Mouse (Mus musculus): ENCODE measurements at regions not wholly inside any gene's neighbourhood (a gene's known extent, or its start where the extent isn't known, plus 50 kb on each side); places are given as distances from the start of the nearest gene placed in this dataset.

- no peaks in the 10 kb centered on the region for H3K9me3 ChIP-seq (replicated peaks; ENCODE audit: low read length)
- DNase-seq (ENCODE audit: extremely low read depth): no peak
- TF ChIP-seq ZC3H11A (IDR thresholded peaks at IDR 0.05; ENCODE audit: low read depth, low read length) (no peak), CHD2 (IDR thresholded peaks at IDR 0.05; ENCODE audit: low read length) (no peak), MAX (IDR thresholded peaks at IDR 0.05; ENCODE audit: low read length) (no peak), MEF2A (IDR thresholded peaks at IDR 0.05; ENCODE audit: borderline replicate concordance, low read depth, low read length) (no peak), E2F4 (IDR thresholded peaks at IDR 0.05; ENCODE audit: insufficient replicate concordance, low read depth, low read length) (no peak), NRF1 (IDR thresholded peaks at IDR 0.05; ENCODE audit: low read depth, low read length) (no peak), POLR2AphosphoS2 (IDR thresholded peaks at IDR 0.05; ENCODE audit: low read depth, low read length) (no peak), TBP (conservative IDR thresholded peaks at IDR 0.05; ENCODE audit: low read depth, low read length) (no peak), RCOR1 (conservative IDR thresholded peaks at IDR 0.05; ENCODE audit: low read depth, low read length) (no peak), HCFC1 (IDR thresholded peaks at IDR 0.05; ENCODE audit: low read depth, low read length) (no peak), BHLHE40 (IDR thresholded peaks at IDR 0.05; ENCODE audit: low read depth, low read length) (no peak)
- H3K4me1 ChIP-seq (ENCODE audit: control insufficient read depth in 1 of 2, insufficient read depth in 2 of 2): peaks cover 7 to 19% of the 10 kb centered on the region in 2 experiments
- H3K27me3 ChIP-seq (replicated peaks): peaks cover 44% of the 10 kb centered on the region
- dilution Hi-C loops (cut with MboI; ENCODE audit: extremely low pct_ligation_motif_present, extremely low pct_unique_long_range_greater_than_20kb, low sequenced_read_pairs): no loop called here
- no peak overlapping the region for H3K27ac ChIP-seq (ENCODE audit: insufficient read depth, low read depth)
- H3K4me3 ChIP-seq (replicated peaks in 1 of 3; ENCODE audit: low read depth in 2 of 3, low read length in 2 of 3, poor library complexity in 1 of 3): no peak overlapping the region
- H3K36me3 ChIP-seq (replicated peaks in 1 of 2; ENCODE audit: control insufficient read depth in 1 of 2, insufficient read depth in 1 of 2, low read length in 1 of 2): no peaks in the 10 kb centered on the region
- H3K9ac ChIP-seq (ENCODE audit: insufficient read depth, low read depth): no peak overlapping the region
- in situ Hi-C loops (cut with MboI; ENCODE audit: low pct_ligation_motif_present, low pct_unique_long_range_greater_than_20kb, low sequenced_read_pairs): loop anchor here (10.0 kb wide), 1 partner anchor 492 kb away; no protein-coding TSS in a partner anchor
- no peaks in the 10 kb centered on the region for H3K79me2 ChIP-seq (replicated peaks; ENCODE audit: control insufficient read depth, extremely low read depth, insufficient read depth, poor library complexity, severe bottlenecking)
- no peak overlapping the region for H3K4me2 ChIP-seq (ENCODE audit: insufficient read depth, low read depth, poor library complexity, severe bottlenecking)
Measured at GRCm38 (mm10) chr16:29732889-29733288, 153.8 kb downstream of the Opa1 start.

- in situ Hi-C loops (cut with MboI; ENCODE audit: low pct_ligation_motif_present, low pct_unique_long_range_greater_than_20kb, low sequenced_read_pairs): loop anchor here (10.0 kb wide), 1 partner anchor 491 kb away; no protein-coding TSS in a partner anchor
- DNase-seq (ENCODE audit: extremely low read depth): no peak
- Histone ChIP-seq H3K9ac (ENCODE audit: insufficient read depth, low read depth) (no peak overlapping the region), H3K27ac (ENCODE audit: insufficient read depth, low read depth) (no peak overlapping the region), H3K36me3 (replicated peaks in 1 of 2; ENCODE audit: control insufficient read depth in 1 of 2, insufficient read depth in 1 of 2, low read length in 1 of 2) (no peaks in the 10 kb centered on the region), H3K4me1 (ENCODE audit: control insufficient read depth in 1 of 2, insufficient read depth in 2 of 2) (peaks cover 7 to 11% of the 10 kb centered on the region in 2 experiments), H3K27me3 (replicated peaks) (peaks cover 40% of the 10 kb centered on the region), H3K9me3 (replicated peaks; ENCODE audit: low read length) (no peaks in the 10 kb centered on the region), H3K79me2 (replicated peaks; ENCODE audit: control insufficient read depth, extremely low read depth, insufficient read depth, poor library complexity, severe bottlenecking) (no peaks in the 10 kb centered on the region), H3K4me2 (ENCODE audit: insufficient read depth, low read depth, poor library complexity, severe bottlenecking) (no peak overlapping the region), H3K4me3 (replicated peaks in 1 of 3; ENCODE audit: low read depth in 2 of 3, low read length in 2 of 3, poor library complexity in 1 of 3) (no peak overlapping the region)
- dilution Hi-C loops (cut with MboI; ENCODE audit: extremely low pct_ligation_motif_present, extremely low pct_unique_long_range_greater_than_20kb, low sequenced_read_pairs): no loop called here
- no peak for TF ChIP-seq MYC (IDR thresholded peaks at IDR 0.05; ENCODE audit: low read depth, low read length)
- TF ChIP-seq POLR2A (IDR thresholded peaks at IDR 0.05; ENCODE audit: low read depth, low read length): no peak
- TF ChIP-seq TBP (conservative IDR thresholded peaks at IDR 0.05; ENCODE audit: low read depth, low read length): no peak
- no peak for TF ChIP-seq HCFC1 (IDR thresholded peaks at IDR 0.05; ENCODE audit: low read depth, low read length)
- TF ChIP-seq PAX5 (IDR thresholded peaks at IDR 0.05; ENCODE audit: low read length): no peak
- TF ChIP-seq MAFK (IDR thresholded peaks at IDR 0.05; ENCODE audit: insufficient replicate concordance, low read length): no peak
- TF ChIP-seq NRF1 (IDR thresholded peaks at IDR 0.05; ENCODE audit: low read depth, low read length): no peak
- no peak for TF ChIP-seq CHD1 (IDR thresholded peaks at IDR 0.05; ENCODE audit: low read depth, low read length)
- no peak for TF ChIP-seq ZNF384 (IDR thresholded peaks at IDR 0.05; ENCODE audit: low read depth, low read length)
- TF ChIP-seq ELF1 (IDR thresholded peaks at IDR 0.05; ENCODE audit: low read depth, low read length): no peak
Measured at GRCm38 (mm10) chr16:29733847-29734246, 154.7 kb downstream of the Opa1 start.

Measured in CH12.LX (cell line).